Mouse (Mus musculus): ENCODE results near the gene 1810030O07Rik. TPM values are rescaled to one million over a fixed set of nuclear protein-coding genes. Genes with fewer than 3 reads are reported as not detected.

1810030O07Rik gene
- 40.4 and 40.7 TPM in 2 replicates for polyA plus RNA-seq (2014; fragmentation: Nextera tagmentation; extraction: Ambion mirVana)

GRCm38 (mm10) chrX:12673054-12673775 is at the start of gene 1810030O07Rik:
Gene 1810030O07Rik (minus strand): TSS chrX:12673668.
- ATAC-seq (ENCODE audit: insufficient number of reproducible peaks, low FRiP score, low TSS enrichment, low read depth) (peak; percentile 98), DNase-seq (ENCODE audit: low spot score) (peak; percentile 83)
- peak within 1 kb of the TSS; percentile 38 for H3K4me2 ChIP-seq (ENCODE audit: low read depth, severe bottlenecking)
- peak within 1 kb of the TSS; percentile 69 for H3K4me3 ChIP-seq (ENCODE audit: low read depth, low read length)
- peak within 1 kb of the TSS; percentile 59 for H3K9ac ChIP-seq (ENCODE audit: low read length)
- H3K27me3 ChIP-seq (ENCODE audit: control insufficient read depth, insufficient read depth, low read length), result peaks cover 2% of the 10 kb centered on the region; the same call in 1 of the 2 replicates
- no peaks in the 10 kb centered on the region for H3K9me3 ChIP-seq (ENCODE audit: control insufficient read depth, low read length)
- H3K36me3 ChIP-seq (ENCODE audit: control insufficient read depth, insufficient read depth, low read length), result no peaks in the 10 kb centered on the region
- no peaks in the 10 kb centered on the region for H3K4me1 ChIP-seq (ENCODE audit: control insufficient read depth, insufficient read depth, low read length)
- H3K27ac ChIP-seq (replicated peaks; ENCODE audit: low read depth, low read length), result no peak within 1 kb of the TSS
- 14% methylated on average over 41 of the region's 42 CpGs for WGBS

- no peaks in the 10 kb centered on the region for H3K27me3 ChIP-seq (ENCODE audit: control insufficient read depth, insufficient read depth, low read length)
- no peaks in the 10 kb centered on the region for H3K9me3 ChIP-seq (ENCODE audit: control insufficient read depth, low read length)
- no peak overlapping the region for H3K4me2 ChIP-seq (ENCODE audit: low read depth, severe bottlenecking)
- no peaks in the 10 kb centered on the region for H3K4me1 ChIP-seq (ENCODE audit: control insufficient read depth, insufficient read depth, low read length)
- no peak overlapping the region for H3K27ac ChIP-seq (replicated peaks; ENCODE audit: low read depth, low read length)
- 89% methylated on average over 4 of the region's 4 CpGs for WGBS
- no peaks in the 10 kb centered on the region for H3K36me3 ChIP-seq (ENCODE audit: control insufficient read depth, insufficient read depth, low read length)
- ATAC-seq (ENCODE audit: insufficient number of reproducible peaks, low FRiP score, low TSS enrichment, low read depth), result no peak
- no peak overlapping the region for H3K9ac ChIP-seq (ENCODE audit: low read length)
- no peak overlapping the region for H3K4me3 ChIP-seq (ENCODE audit: low read depth, low read length)
- DNase-seq (ENCODE audit: low spot score), result no peak
Observed at GRCm38 (mm10) chrX:12716036-12716435, 42.6 kb upstream of the 1810030O07Rik start.

- no peaks in the 10 kb centered on the region for H3K4me1 ChIP-seq (ENCODE audit: control insufficient read depth, insufficient read depth, low read length)
Observed at GRCm38 (mm10) chrX:12713796-12714195, 40.3 kb upstream of the 1810030O07Rik start.

GRCm38 (mm10) chrX:12686910-12687309 is 13.4 kb upstream of the 1810030O07Rik start:
- H3K27me3 ChIP-seq (ENCODE audit: control insufficient read depth, insufficient read depth, low read length), result no peaks in the 10 kb centered on the region
- H3K4me2 ChIP-seq (ENCODE audit: low read depth, severe bottlenecking), result no peak overlapping the region
- H3K4me1 ChIP-seq (ENCODE audit: control insufficient read depth, insufficient read depth, low read length), result no peaks in the 10 kb centered on the region
- no peak overlapping the region for H3K27ac ChIP-seq (replicated peaks; ENCODE audit: low read depth, low read length)
- ATAC-seq (ENCODE audit: insufficient number of reproducible peaks, low FRiP score, low TSS enrichment, low read depth) (no peak), DNase-seq (ENCODE audit: low spot score) (no peak)
- H3K9ac ChIP-seq (ENCODE audit: low read length), result no peak overlapping the region
- no peaks in the 10 kb centered on the region for H3K9me3 ChIP-seq (ENCODE audit: control insufficient read depth, low read length)
- no peak overlapping the region for H3K4me3 ChIP-seq (ENCODE audit: low read depth, low read length)
- no peaks in the 10 kb centered on the region for H3K36me3 ChIP-seq (ENCODE audit: control insufficient read depth, insufficient read depth, low read length)
- 82% methylated on average over 8 of the region's 8 CpGs for WGBS

More at GRCm38 (mm10) chrX:12713796-12714195, 40.3 kb upstream of the 1810030O07Rik start:
- no peak overlapping the region for H3K27ac ChIP-seq (replicated peaks; ENCODE audit: low read depth, low read length)
- 96% methylated on average over 7 of the region's 7 CpGs for WGBS
- H3K9me3 ChIP-seq (ENCODE audit: control insufficient read depth, low read length), result no peaks in the 10 kb centered on the region
- no peak for DNase-seq (ENCODE audit: low spot score)
- H3K4me3 ChIP-seq (ENCODE audit: low read depth, low read length), result no peak overlapping the region
- H3K4me2 ChIP-seq (ENCODE audit: low read depth, severe bottlenecking), result no peak overlapping the region
- no peaks in the 10 kb centered on the region for H3K27me3 ChIP-seq (ENCODE audit: control insufficient read depth, insufficient read depth, low read length)
- no peak overlapping the region for H3K9ac ChIP-seq (ENCODE audit: low read length)
- ATAC-seq (ENCODE audit: insufficient number of reproducible peaks, low FRiP score, low TSS enrichment, low read depth), result no peak
- no peaks in the 10 kb centered on the region for H3K36me3 ChIP-seq (ENCODE audit: control insufficient read depth, insufficient read depth, low read length)

GRCm38 (mm10) chrX:12686071-12686470 is 12.6 kb upstream of the 1810030O07Rik start:
- DNase-seq (ENCODE audit: low spot score), result no peak
- no peaks in the 10 kb centered on the region for H3K27me3 ChIP-seq (ENCODE audit: control insufficient read depth, insufficient read depth, low read length)
- H3K4me1 ChIP-seq (ENCODE audit: control insufficient read depth, insufficient read depth, low read length), result no peaks in the 10 kb centered on the region
- no peak for ATAC-seq (ENCODE audit: insufficient number of reproducible peaks, low FRiP score, low TSS enrichment, low read depth)
- no peak overlapping the region for H3K4me2 ChIP-seq (ENCODE audit: low read depth, severe bottlenecking)
- no peak overlapping the region for H3K27ac ChIP-seq (replicated peaks; ENCODE audit: low read depth, low read length)
- H3K9ac ChIP-seq (ENCODE audit: low read length), result no peak overlapping the region
- no peak overlapping the region for H3K4me3 ChIP-seq (ENCODE audit: low read depth, low read length)
- no peaks in the 10 kb centered on the region for H3K9me3 ChIP-seq (ENCODE audit: control insufficient read depth, low read length)
- no peaks in the 10 kb centered on the region for H3K36me3 ChIP-seq (ENCODE audit: control insufficient read depth, insufficient read depth, low read length)

GRCm38 (mm10) chrX:12677396-12677795 is 3.9 kb upstream of the 1810030O07Rik start:
- Histone ChIP-seq H3K27ac (replicated peaks; ENCODE audit: low read depth, low read length) (no peak overlapping the region), H3K4me3 (ENCODE audit: low read depth, low read length) (no peak overlapping the region), H3K27me3 (ENCODE audit: control insufficient read depth, insufficient read depth, low read length) (peaks cover 2% of the 10 kb centered on the region; the same call in 1 of the 2 replicates), H3K9me3 (ENCODE audit: control insufficient read depth, low read length) (no peaks in the 10 kb centered on the region), H3K36me3 (ENCODE audit: control insufficient read depth, insufficient read depth, low read length) (no peaks in the 10 kb centered on the region), H3K9ac (ENCODE audit: low read length) (no peak overlapping the region), H3K4me2 (ENCODE audit: low read depth, severe bottlenecking) (no peak overlapping the region), H3K4me1 (ENCODE audit: control insufficient read depth, insufficient read depth, low read length) (no peaks in the 10 kb centered on the region)
- no peak for ATAC-seq (ENCODE audit: insufficient number of reproducible peaks, low FRiP score, low TSS enrichment, low read depth)
- peak; percentile 73 for DNase-seq (ENCODE audit: low spot score)
- 34% methylated on average over 6 of the region's 6 CpGs for WGBS

GRCm38 (mm10) chrX:12653879-12654278 is 19.6 kb downstream of the 1810030O07Rik start:
- no peak overlapping the region for H3K4me3 ChIP-seq (ENCODE audit: low read depth, low read length)
- no peaks in the 10 kb centered on the region for H3K9me3 ChIP-seq (ENCODE audit: control insufficient read depth, low read length)
- DNase-seq (ENCODE audit: low spot score) (no peak), ATAC-seq (ENCODE audit: insufficient number of reproducible peaks, low FRiP score, low TSS enrichment, low read depth) (no peak)
- H3K9ac ChIP-seq (ENCODE audit: low read length), result no peak overlapping the region
- no peaks in the 10 kb centered on the region for H3K4me1 ChIP-seq (ENCODE audit: control insufficient read depth, insufficient read depth, low read length)
- H3K27me3 ChIP-seq (ENCODE audit: control insufficient read depth, insufficient read depth, low read length), result no peaks in the 10 kb centered on the region
- 79% methylated on average over 2 of the region's 2 CpGs for WGBS
- H3K4me2 ChIP-seq (ENCODE audit: low read depth, severe bottlenecking), result no peak overlapping the region
- H3K27ac ChIP-seq (replicated peaks; ENCODE audit: low read depth, low read length), result no peak overlapping the region
- no peaks in the 10 kb centered on the region for H3K36me3 ChIP-seq (ENCODE audit: control insufficient read depth, insufficient read depth, low read length)

GRCm38 (mm10) chrX:12651906-12652305 is 21.6 kb downstream of the 1810030O07Rik start:
- Histone ChIP-seq H3K4me2 (ENCODE audit: low read depth, severe bottlenecking) (no peak overlapping the region), H3K4me1 (ENCODE audit: control insufficient read depth, insufficient read depth, low read length) (no peaks in the 10 kb centered on the region), H3K9me3 (ENCODE audit: control insufficient read depth, low read length) (no peaks in the 10 kb centered on the region), H3K36me3 (ENCODE audit: control insufficient read depth, insufficient read depth, low read length) (no peaks in the 10 kb centered on the region), H3K27me3 (ENCODE audit: control insufficient read depth, insufficient read depth, low read length) (no peaks in the 10 kb centered on the region), H3K27ac (replicated peaks; ENCODE audit: low read depth, low read length) (no peak overlapping the region), H3K9ac (ENCODE audit: low read length) (no peak overlapping the region), H3K4me3 (ENCODE audit: low read depth, low read length) (no peak overlapping the region)
- ATAC-seq (ENCODE audit: insufficient number of reproducible peaks, low FRiP score, low TSS enrichment, low read depth), result no peak
- 93% methylated on average over 16 of the region's 16 CpGs for WGBS
- DNase-seq (ENCODE audit: low spot score), result no peak
